Mouse (Mus musculus): ENCODE results near the gene Prkce. TPM values are rescaled to one million over a fixed set of nuclear protein-coding genes. Genes with fewer than 3 reads are reported as not detected.

Gene Prkce
- total and polyA plus RNA-seq, 2 experiments from 2014 or later: 50.8 to 55.8 TPM

GRCm38 (mm10) chr17:86546529-86546928, 378.9 kb downstream of the Prkce start:
- no peaks in the 10 kb centered on the region for H3K4me1 ChIP-seq (ENCODE audit: insufficient read depth, low read length)
- no peaks in the 10 kb centered on the region for H3K27me3 ChIP-seq (ENCODE audit: insufficient read depth, low read length)
- DNase-seq (ENCODE audit: low spot score) (peak; percentile 21), ATAC-seq (peak; percentile 35; the same call in 1 of the 2 replicates)
- H3K36me3 ChIP-seq (ENCODE audit: insufficient read depth, low read length): no peaks in the 10 kb centered on the region
- WGBS: 17% methylated on average over 7 of the region's 7 CpGs
- no peak for TF ChIP-seq CTCF (IDR thresholded peaks at IDR 0.05; ENCODE audit: low read depth)
- no peaks in the 10 kb centered on the region for H3K9me3 ChIP-seq (ENCODE audit: low read length)
- no peak overlapping the region for H3K4me3 ChIP-seq (ENCODE audit: low read length)
- H3K9ac ChIP-seq (replicated peaks; ENCODE audit: low read length): no peak overlapping the region
- H3K4me2 ChIP-seq (ENCODE audit: low read depth, low read length): no peak overlapping the region
- H3K27ac ChIP-seq: no peak overlapping the region

GRCm38 (mm10) chr17:86549128-86549527, 381.5 kb downstream of the Prkce start:
- TF ChIP-seq CTCF (IDR thresholded peaks at IDR 0.05; ENCODE audit: low read depth): no peak
- H3K4me1 ChIP-seq (ENCODE audit: insufficient read depth, low read length): no peaks in the 10 kb centered on the region
- H3K36me3 ChIP-seq (ENCODE audit: insufficient read depth, low read length): no peaks in the 10 kb centered on the region
- no peak overlapping the region for H3K4me2 ChIP-seq (ENCODE audit: low read depth, low read length)
- DNase-seq (ENCODE audit: low spot score) (no peak), ATAC-seq (no peak)
- H3K9me3 ChIP-seq (ENCODE audit: low read length): no peaks in the 10 kb centered on the region
- WGBS: 88% methylated on average over 10 of the region's 10 CpGs
- no peaks in the 10 kb centered on the region for H3K27me3 ChIP-seq (ENCODE audit: insufficient read depth, low read length)
- no peak overlapping the region for H3K9ac ChIP-seq (replicated peaks; ENCODE audit: low read length)
- H3K4me3 ChIP-seq (ENCODE audit: low read length): no peak overlapping the region
- H3K27ac ChIP-seq: no peak overlapping the region

GRCm38 (mm10) chr17:86551561-86551960, 384.0 kb downstream of the Prkce start:
- no peaks in the 10 kb centered on the region for H3K9me3 ChIP-seq (ENCODE audit: low read length)
- ATAC-seq (no peak), DNase-seq (ENCODE audit: low spot score) (no peak)
- H3K27ac ChIP-seq: no peak overlapping the region
- H3K9ac ChIP-seq (replicated peaks; ENCODE audit: low read length): no peak overlapping the region
- H3K4me2 ChIP-seq (ENCODE audit: low read depth, low read length): no peak overlapping the region
- WGBS: 86% methylated on average over 10 of the region's 10 CpGs
- no peak overlapping the region for H3K4me3 ChIP-seq (ENCODE audit: low read length)
- H3K36me3 ChIP-seq (ENCODE audit: insufficient read depth, low read length): no peaks in the 10 kb centered on the region
- H3K4me1 ChIP-seq (ENCODE audit: insufficient read depth, low read length): no peaks in the 10 kb centered on the region
- H3K27me3 ChIP-seq (ENCODE audit: insufficient read depth, low read length): no peaks in the 10 kb centered on the region
- TF ChIP-seq CTCF (IDR thresholded peaks at IDR 0.05; ENCODE audit: low read depth): no peak

- H3K4me2 ChIP-seq (ENCODE audit: low read depth, low read length): no peak overlapping the region
- TF ChIP-seq CTCF (IDR thresholded peaks at IDR 0.05; ENCODE audit: low read depth): no peak
- H3K36me3 ChIP-seq (ENCODE audit: insufficient read depth, low read length): no peaks in the 10 kb centered on the region
- 77% methylated on average over 6 of the region's 6 CpGs for WGBS
- H3K9me3 ChIP-seq (ENCODE audit: low read length): no peaks in the 10 kb centered on the region
- no peak overlapping the region for H3K4me3 ChIP-seq (ENCODE audit: low read length)
- no peak for DNase-seq (ENCODE audit: low spot score)
- H3K9ac ChIP-seq (replicated peaks; ENCODE audit: low read length): no peak overlapping the region
- H3K4me1 ChIP-seq (ENCODE audit: insufficient read depth, low read length): no peaks in the 10 kb centered on the region
- H3K27me3 ChIP-seq (ENCODE audit: insufficient read depth, low read length): no peaks in the 10 kb centered on the region
- no peak for ATAC-seq
- H3K27ac ChIP-seq: no peak overlapping the region
Measured at GRCm38 (mm10) chr17:86551995-86552394, 384.4 kb downstream of the Prkce start.

- no peaks in the 10 kb centered on the region for H3K27me3 ChIP-seq (ENCODE audit: insufficient read depth, low read length)
- 0 out of 2 replicates have a peak, but pooled peaks have one; percentile 43 for ATAC-seq
- no peak overlapping the region for H3K4me3 ChIP-seq (ENCODE audit: low read length)
- no peaks in the 10 kb centered on the region for H3K4me1 ChIP-seq (ENCODE audit: insufficient read depth, low read length)
- no peak overlapping the region for H3K4me2 ChIP-seq (ENCODE audit: low read depth, low read length)
- H3K9me3 ChIP-seq (ENCODE audit: low read length): no peaks in the 10 kb centered on the region
- TF ChIP-seq CTCF (IDR thresholded peaks at IDR 0.05; ENCODE audit: low read depth): no peak
- DNase-seq (ENCODE audit: low spot score): peak; percentile 18
- no peak overlapping the region for H3K9ac ChIP-seq (replicated peaks; ENCODE audit: low read length)
- WGBS: 62% methylated on average over 15 of the region's 15 CpGs
- no peak overlapping the region for H3K27ac ChIP-seq
- no peaks in the 10 kb centered on the region for H3K36me3 ChIP-seq (ENCODE audit: insufficient read depth, low read length)
Measured at GRCm38 (mm10) chr17:86559206-86559891, 391.8 kb downstream of the Prkce start.

GRCm38 (mm10) chr17:86560499-86560898, 392.9 kb downstream of the Prkce start:
- Histone ChIP-seq H3K36me3 (ENCODE audit: insufficient read depth, low read length) (no peaks in the 10 kb centered on the region), H3K9ac (replicated peaks; ENCODE audit: low read length) (no peak overlapping the region), H3K27ac (no peak overlapping the region), H3K4me3 (ENCODE audit: low read length) (no peak overlapping the region), H3K4me2 (ENCODE audit: low read depth, low read length) (no peak overlapping the region), H3K27me3 (ENCODE audit: insufficient read depth, low read length) (no peaks in the 10 kb centered on the region), H3K9me3 (ENCODE audit: low read length) (no peaks in the 10 kb centered on the region), H3K4me1 (ENCODE audit: insufficient read depth, low read length) (no peaks in the 10 kb centered on the region)
- no peak for DNase-seq (ENCODE audit: low spot score)
- no peak for ATAC-seq
- WGBS: 88% methylated on average over 3 of the region's 3 CpGs
- no peak for TF ChIP-seq CTCF (IDR thresholded peaks at IDR 0.05; ENCODE audit: low read depth)

- Histone ChIP-seq H3K4me2 (ENCODE audit: low read depth, low read length) (no peak overlapping the region), H3K27me3 (ENCODE audit: insufficient read depth, low read length) (no peaks in the 10 kb centered on the region), H3K4me3 (ENCODE audit: low read length) (no peak overlapping the region), H3K9me3 (ENCODE audit: low read length) (no peaks in the 10 kb centered on the region), H3K27ac (no peak overlapping the region), H3K4me1 (ENCODE audit: insufficient read depth, low read length) (no peaks in the 10 kb centered on the region), H3K36me3 (ENCODE audit: insufficient read depth, low read length) (no peaks in the 10 kb centered on the region), H3K9ac (replicated peaks; ENCODE audit: low read length) (no peak overlapping the region)
- WGBS: 78% methylated on average over 5 of the region's 5 CpGs
- DNase-seq (ENCODE audit: low spot score): no peak
- no peak for ATAC-seq
- TF ChIP-seq CTCF (IDR thresholded peaks at IDR 0.05; ENCODE audit: low read depth): no peak
Measured at GRCm38 (mm10) chr17:86570491-86570890, 402.9 kb downstream of the Prkce start.
